Mouse (Mus musculus) left cerebral cortex, postnatal 10 days (tissue): ENCODE measurements around the gene Dnah8. TPM values are rescaled to one million over a fixed set of nuclear protein-coding genes. Genes with fewer than 3 reads are reported as not detected.
A peak's percentile ranks its signal among the peaks of the same experiment; 100 is the strongest.

Experiments used
- DNase-seq, 2 experiments: peaks; one replicate each; pipeline ENCODE4 v3.0.0; 2021 to 2022; ENCODE audit warnings: low spot score in 2 of 2, mixed read lengths in 1 of 2; ENCODE audit errors: extremely low spot score in 1 of 2
- intact Hi-C: fragments of 180-260 bp; cut with DNase I; formaldehyde crosslinking; loops from one replicate; pipeline ENCODE4 v1.15.1; 2025
- total RNA-seq, 2 experiments: library from RNA; stranded (reverse); gene quantifications; 2 replicates each; pipeline ENCODE4 v1.2.3; 2021

Dnah8 gene
- total RNA-seq, 2 experiments from 2014 or later = 1.4 to 4.6 TPM

DNA sequence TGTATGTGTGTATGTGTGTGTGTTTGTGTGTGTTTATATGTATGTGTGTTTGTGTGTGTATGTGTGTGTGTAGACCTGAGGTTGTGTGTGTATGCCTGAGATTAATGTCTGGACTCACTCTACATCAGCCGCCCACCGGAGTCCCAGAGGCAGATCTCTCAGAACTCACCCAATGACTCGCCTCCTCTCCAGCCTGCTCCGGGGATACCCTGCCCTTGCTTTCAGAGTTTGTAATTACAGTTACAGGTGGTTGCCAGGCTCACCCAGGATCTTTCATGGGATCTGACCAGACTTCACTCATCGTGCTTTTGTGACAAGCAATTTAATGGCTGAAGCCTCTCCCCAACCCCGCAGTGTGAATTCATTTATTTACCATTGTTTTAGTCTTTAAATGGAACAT, 168.2 kb downstream of the Dnah8 start:
- peak in 1 of 2 experiments; percentile 12 for DNase-seq
- intact Hi-C loops = no loop called here

GRCm38 (mm10) chr17:30796616-30797015, 172.5 kb downstream of the Dnah8 start:
- intact Hi-C loops = no loop called here
- DNase-seq = peak in 1 of 2 experiments; percentile 13

DNA sequence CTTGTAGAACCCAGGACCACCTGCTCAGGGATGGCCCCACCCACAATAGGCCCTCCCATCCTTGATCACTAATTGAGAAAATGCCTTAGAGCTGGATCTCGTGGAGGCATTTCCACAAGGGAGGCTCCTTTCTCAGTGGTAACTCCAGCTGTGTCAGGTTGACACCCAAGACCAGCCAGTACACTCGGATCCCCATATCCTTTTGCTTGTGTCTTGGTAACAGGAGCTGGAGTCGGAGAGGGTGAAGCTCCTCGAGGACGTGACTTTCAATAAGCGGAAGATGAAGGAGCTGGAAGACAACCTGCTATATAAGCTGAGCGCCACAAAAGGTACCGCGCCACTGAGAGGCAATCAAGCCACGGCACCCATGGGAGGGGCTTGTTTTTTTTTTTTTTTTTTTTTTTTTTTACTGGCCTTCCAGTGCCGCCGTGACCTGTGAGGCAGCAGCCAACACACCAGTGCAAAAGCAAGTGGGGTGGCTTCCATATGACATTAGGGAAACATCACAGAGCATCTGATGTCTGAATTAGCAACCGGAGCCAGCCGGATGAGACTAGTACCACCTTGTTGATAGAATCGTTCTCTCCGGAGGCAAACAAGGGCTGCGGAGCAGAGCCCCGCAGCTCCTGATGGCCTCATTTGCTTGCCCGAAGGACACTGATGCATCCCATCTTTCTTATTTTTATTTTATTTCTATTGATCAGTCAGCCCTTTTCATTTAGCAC, 176.3 kb downstream of the Dnah8 start:
- intact Hi-C loops = no loop called here

DNA sequence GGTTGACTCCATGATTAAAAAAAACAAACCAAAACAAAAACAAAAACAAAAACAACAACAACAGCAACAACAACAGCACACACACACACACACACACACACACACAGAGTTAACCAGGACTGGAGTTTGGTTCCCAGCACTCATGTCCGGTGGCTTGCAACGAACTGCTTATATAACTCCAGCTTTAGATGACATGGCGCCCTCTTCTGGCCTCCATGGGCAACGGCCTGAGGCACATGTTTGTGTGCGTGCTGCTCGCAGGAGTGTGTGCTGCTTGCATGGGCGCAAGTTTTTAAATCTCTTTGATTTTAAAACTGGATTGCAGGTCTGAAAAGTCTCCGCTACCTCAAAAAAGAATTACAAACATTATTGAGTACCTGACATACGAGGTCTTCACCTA, 179.5 kb downstream of the Dnah8 start:
- DNase-seq = peak in 1 of 2 experiments; percentile 22
- intact Hi-C loops = no loop called here

More for the DNA sequence above, 176.3 kb downstream of the Dnah8 start:
- peak in 1 of 2 experiments; percentile 12 for DNase-seq

DNA sequence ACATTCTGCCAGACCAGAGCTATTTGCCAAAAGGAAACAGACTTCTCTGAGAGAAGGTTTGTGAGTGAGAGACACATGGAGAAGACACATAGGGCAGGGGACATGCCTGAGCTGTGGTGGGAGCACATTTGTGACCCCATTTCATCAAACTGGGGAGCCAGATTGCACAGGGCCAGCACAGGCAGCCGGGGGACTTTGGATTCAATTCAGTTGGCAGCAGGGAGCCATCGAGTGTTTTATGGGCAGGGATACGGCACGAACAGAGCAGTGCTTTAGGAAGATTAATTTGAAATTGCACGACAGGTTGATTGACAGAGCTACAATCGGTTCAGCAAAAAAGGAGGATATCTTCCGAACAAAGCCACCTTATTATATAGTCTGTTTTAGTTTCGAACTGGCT, 180.8 kb downstream of the Dnah8 start:
- intact Hi-C loops = loop anchor here (5.0 kb wide), 1 partner anchor 58 kb away; no protein-coding TSS in a partner anchor
- peak in 1 of 2 experiments; percentile 16 for DNase-seq

GRCm38 (mm10) chr17:30805511-30806059, 181.4 kb downstream of the Dnah8 start:
- DNase-seq = peak in 1 of 2 experiments; percentile 5
- intact Hi-C loops = loop anchor here (5.0 kb wide), 1 partner anchor 58 kb away; no protein-coding TSS in a partner anchor

DNA sequence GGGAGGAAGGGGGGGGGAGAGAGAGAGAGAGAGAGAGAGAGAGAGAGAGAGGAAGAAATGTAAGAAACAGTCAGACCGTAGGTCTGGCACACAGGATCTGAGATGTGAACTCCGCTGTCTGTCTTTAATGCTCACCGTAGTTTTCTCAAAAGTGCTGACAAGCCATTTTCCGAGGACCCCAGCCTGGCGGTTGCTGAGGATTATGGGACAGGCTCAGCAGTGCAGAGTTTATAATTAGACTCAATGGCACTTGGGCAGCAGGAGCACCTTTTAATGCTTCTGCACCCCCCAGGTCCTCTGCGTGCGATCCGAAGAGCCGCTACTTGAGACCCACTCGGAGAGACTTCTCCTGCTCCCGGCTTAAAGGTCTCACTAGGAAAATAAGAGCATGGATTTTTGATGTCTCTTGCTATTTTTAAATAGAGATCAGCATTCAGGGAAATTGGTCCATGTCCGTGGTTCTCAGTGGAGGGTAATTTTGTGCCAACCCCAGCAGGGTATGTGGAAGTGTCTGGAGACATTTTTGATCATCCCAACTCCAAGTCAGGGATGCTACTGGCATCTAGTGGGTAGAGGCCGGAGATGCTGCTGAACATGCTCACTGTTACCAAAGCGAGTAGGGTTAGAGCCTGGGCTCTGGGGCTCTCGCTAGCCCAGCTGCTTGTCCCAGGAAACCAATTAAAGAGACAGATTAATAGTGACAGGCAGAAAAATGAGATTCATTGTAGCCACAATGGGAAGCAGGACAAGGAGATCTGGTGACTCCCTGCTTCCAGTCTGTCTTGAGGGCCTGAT, 184.9 kb downstream of the Dnah8 start:
- DNase-seq = peak in 1 of 2 experiments; percentile 44
- intact Hi-C loops = loop anchor here (5.0 kb wide), 1 partner anchor 62 kb away; no protein-coding TSS in a partner anchor

DNA sequence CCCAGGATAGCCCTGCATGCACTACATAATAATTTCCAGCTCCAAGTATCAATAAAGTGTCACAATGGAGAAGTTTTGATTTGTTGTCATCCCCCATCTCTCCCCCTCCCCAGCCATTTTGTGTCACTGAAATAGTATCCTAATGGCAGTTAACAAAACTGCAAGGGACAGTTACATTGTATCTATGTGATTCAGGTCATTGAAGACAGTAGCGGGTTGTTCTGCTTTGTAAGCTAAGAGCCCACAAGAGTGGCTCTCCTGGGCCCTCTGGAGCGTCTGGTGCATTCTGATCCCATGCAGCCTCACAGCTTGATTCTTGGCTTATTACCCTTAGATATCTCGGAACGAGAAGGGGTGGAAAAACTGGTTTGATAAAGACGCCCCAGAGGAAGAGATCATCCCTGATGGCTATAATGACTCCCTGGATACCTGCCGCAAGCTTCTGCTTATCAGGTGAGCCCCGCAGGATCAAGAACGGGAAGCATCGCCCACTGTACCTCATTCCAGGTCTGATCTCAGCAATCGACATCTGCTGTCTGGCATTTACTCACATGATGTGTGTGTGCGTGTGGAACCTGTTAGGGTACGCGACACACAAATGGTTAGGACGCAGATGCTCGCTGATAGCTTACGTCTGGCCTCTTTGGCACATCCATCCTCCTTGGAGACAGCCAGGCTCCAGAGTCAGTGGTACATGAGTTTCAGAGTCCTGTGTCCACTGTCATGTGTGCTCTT, 185.9 kb downstream of the Dnah8 start:
- intact Hi-C loops = loop anchor here (5.0 to 10.0 kb wide), 2 partner anchors 63 to 295 kb away; no protein-coding TSS in a partner anchor

GRCm38 (mm10) chr17:30818543-30818942, 194.4 kb downstream of the Dnah8 start:
- intact Hi-C loops = loop anchor here (5.0 to 10.0 kb wide), 3 partner anchors 169 to 361 kb away; no protein-coding TSS in a partner anchor
- no peak for DNase-seq

More for the DNA sequence above, 185.9 kb downstream of the Dnah8 start:
- DNase-seq = no peak

- intact Hi-C loops = loop anchor here (5.0 to 10.0 kb wide), 3 partner anchors 168 to 362 kb away; no protein-coding TSS in a partner anchor
- no peak for DNase-seq
Observed at GRCm38 (mm10) chr17:30819134-30819533, 195.0 kb downstream of the Dnah8 start.

DNA sequence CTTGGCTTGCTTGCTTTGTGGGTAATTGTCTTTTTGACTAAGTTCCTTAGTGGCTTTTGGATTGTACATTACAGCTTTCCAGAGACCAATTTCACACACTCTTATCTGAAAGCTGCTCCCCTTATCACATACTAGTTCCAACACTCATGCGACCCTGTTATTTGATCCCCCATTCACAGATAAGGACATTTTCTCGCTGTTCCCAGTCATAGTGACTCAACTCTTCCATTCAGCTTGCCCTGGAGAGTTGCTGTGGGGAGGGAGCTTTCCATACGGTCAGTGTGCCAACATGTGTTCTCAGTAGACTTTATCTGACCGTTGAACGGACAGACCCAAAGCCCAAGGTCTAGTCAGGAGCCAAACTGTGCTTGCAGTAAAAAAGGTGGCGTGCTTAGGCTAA, 197.0 kb downstream of the Dnah8 start:
- intact Hi-C loops = no loop called here
- DNase-seq = no peak

GRCm38 (mm10) chr17:30824473-30824872, 200.3 kb downstream of the Dnah8 start:
- intact Hi-C loops = no loop called here
- DNase-seq = no peak

DNA sequence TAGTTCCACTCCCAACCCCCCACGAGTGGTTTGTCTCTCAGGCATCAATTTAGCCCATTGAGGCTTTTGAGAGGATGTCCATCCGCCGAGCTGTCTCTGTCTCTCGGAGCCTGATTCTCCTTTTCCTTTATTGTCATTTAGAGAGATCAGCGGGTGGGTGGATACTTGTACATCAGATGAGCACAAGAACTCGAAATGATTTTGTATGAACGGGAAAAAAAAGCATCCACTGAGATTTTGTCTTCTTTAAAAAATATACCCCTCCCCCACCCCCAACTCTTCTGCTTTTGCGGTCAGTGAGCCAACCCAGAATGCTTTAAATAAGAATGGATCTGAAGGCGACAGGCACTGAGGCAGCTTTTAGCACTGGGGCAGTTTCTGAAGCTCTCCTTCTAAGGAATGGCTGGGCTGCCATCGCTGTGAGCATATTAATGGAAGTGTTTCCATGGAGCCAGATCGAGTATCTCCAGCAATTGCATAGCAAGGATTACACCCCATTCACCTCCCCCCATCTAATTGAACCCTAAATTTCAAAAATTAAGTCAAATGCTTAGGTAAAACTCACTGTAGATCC, 201.7 kb downstream of the Dnah8 start:
- intact Hi-C loops = no loop called here
- DNase-seq = peak in 1 of 2 experiments; percentile 60

- intact Hi-C loops = no loop called here
- DNase-seq = no peak
Observed at GRCm38 (mm10) chr17:30831170-30831569, 207.0 kb downstream of the Dnah8 start.

GRCm38 (mm10) chr17:30835419-30835818, 211.3 kb downstream of the Dnah8 start:
- intact Hi-C loops = no loop called here
- DNase-seq = no peak

DNA sequence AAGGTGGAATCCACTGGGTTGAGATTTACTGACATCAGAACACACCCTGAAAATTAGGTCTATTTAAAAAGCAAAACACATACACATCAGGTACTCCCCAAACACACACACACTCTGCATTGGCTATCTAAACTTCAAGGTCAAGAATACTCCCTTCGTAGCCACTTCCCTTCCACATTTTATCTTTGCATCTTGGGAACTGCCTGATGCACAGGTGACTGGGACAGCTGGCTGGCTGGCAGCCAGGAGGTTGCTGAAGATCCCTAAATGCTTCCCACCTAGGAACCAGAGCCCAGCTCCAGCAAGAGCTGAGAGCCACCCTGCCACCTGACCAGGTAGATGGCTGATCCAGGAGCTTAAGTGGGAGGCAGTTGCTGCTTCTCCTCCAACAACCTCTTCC, 212.9 kb downstream of the Dnah8 start:
- no peak for DNase-seq
- intact Hi-C loops = no loop called here

- intact Hi-C loops = no loop called here
- DNase-seq = no peak
Observed at GRCm38 (mm10) chr17:30840046-30840445, 215.9 kb downstream of the Dnah8 start.

DNA sequence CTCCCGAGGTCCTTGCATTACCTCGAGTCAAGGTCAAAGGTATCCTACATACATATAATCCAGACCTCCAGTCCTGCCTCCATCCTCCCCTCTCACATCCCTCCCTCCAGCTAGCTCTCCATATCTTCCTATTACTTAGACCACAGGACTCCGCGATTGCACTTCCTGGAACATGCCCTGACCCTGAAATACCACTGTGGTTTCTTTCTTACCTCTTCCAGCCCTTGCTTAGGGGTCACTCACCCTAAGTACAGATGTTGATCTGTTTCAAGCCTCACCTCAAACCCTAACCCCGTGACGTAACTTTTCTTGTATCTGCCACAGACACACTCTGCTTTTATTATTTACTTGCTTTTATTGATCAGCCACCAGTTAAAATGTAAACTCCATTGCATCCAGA, 218.2 kb downstream of the Dnah8 start:
- intact Hi-C loops = no loop called here
- no peak for DNase-seq
